Comparison of ENCODE assay signal across 8 mouse cellular contexts in genomic region chr5:120088561-120088960, GRCm38 (mm10). TPM values are rescaled to one million over a fixed set of nuclear protein-coding genes. Genes with fewer than 3 reads are reported as not detected.
A peak's percentile ranks its signal among the peaks of the same experiment; 100 is the strongest.
DNase-seq lines count a peak whose midpoint lies in the region; ATAC-seq and TF ChIP-seq lines count a peak whose summit lies in the region.

No protein-coding gene starts in this region.

- peak; percentile 86 for DNase-seq in CH12.LX (ENCODE audit: extremely low read depth)
- peak; percentile 48 for DNase-seq in large intestine, adult 2 months (ENCODE audit: low read depth, low spot score)
- DNase-seq in lung, embryonic 14.5 days, result peak; percentile 99
- peak; percentile 90 for DNase-seq in ovary, postnatal 14 days (ENCODE audit: low spot score)
- DNase-seq in thymus, postnatal 25 days, result peak; percentile 87

- H3K9me3 ChIP-seq in CH12.LX (replicated peaks; ENCODE audit: low read length), result no peaks in the 10 kb centered on the region
- no peaks in the 10 kb centered on the region for H3K9me3 ChIP-seq in heart, embryonic 11.5 days (replicated peaks; ENCODE audit: control insufficient read depth, low read length)
- no peaks in the 10 kb centered on the region for H3K9me3 ChIP-seq in lung, embryonic 14.5 days (ENCODE audit: low read depth, low read length)

- TF ChIP-seq CTCF in CH12.LX (conservative IDR thresholded peaks at IDR 0.05 in 1 of 2, IDR thresholded peaks at IDR 0.05 in 1 of 2; ENCODE audit: low read depth in 2 of 2, low read length in 2 of 2), result peak; percentile 41 to 88; a peak in 3 of 4 replicates
- peak; percentile 83 for TF ChIP-seq CTCF in bone marrow, adult 2 months (IDR thresholded peaks at IDR 0.05; ENCODE audit: control insufficient read depth, insufficient read depth, low read length)
- peak; percentile 75 for TF ChIP-seq CTCF in embryonic fibroblast, embryonic 13.5 days (IDR thresholded peaks at IDR 0.05; ENCODE audit: borderline replicate concordance, insufficient read depth, low read length)
- peak; percentile 99 for TF ChIP-seq CTCF in lung, embryonic 14.5 days (IDR thresholded peaks at IDR 0.05; ENCODE audit: low read depth)

- in situ Hi-C loops in CH12.LX (cut with MboI; ENCODE audit: low pct_ligation_motif_present, low pct_unique_long_range_greater_than_20kb, low sequenced_read_pairs), result loop anchor here (25.0 kb wide), 2 partner anchors 301 to 1201 kb away; no protein-coding TSS in a partner anchor

- ATAC-seq in heart, embryonic 11.5 days (replicated peaks; ENCODE audit: insufficient number of reproducible peaks, low FRiP score, low TSS enrichment), result 0 out of 2 replicates have a peak, but pooled peaks have one; percentile 28
- peak; percentile 67 for ATAC-seq in lung, embryonic 14.5 days (ENCODE audit: insufficient read depth)

- H3K4me2 ChIP-seq in CH12.LX (ENCODE audit: insufficient read depth, low read depth, poor library complexity, severe bottlenecking), result no peak overlapping the region; the same call in 1 of the 2 replicates
- peak overlapping the region; percentile 29; the same call in 1 of the 2 replicates for H3K4me2 ChIP-seq in heart, embryonic 11.5 days
- H3K4me2 ChIP-seq in lung, embryonic 14.5 days, result peak overlapping the region; percentile 46

- no peak overlapping the region for H3K27ac ChIP-seq in CH12.LX (ENCODE audit: insufficient read depth, low read depth)
- H3K27ac ChIP-seq in bone marrow, adult 2 months (ENCODE audit: control insufficient read depth, insufficient read depth, low read depth, low read length, poor library complexity), result no peak overlapping the region; the same call in 1 of the 2 replicates
- no peak overlapping the region for H3K27ac ChIP-seq in embryonic fibroblast, embryonic 13.5 days (ENCODE audit: insufficient read depth, low read length)
- no peak overlapping the region for H3K27ac ChIP-seq in heart, embryonic 11.5 days (ENCODE audit: low read depth, low read length)
- H3K27ac ChIP-seq in lung, embryonic 14.5 days (ENCODE audit: low read depth), result no peak overlapping the region

- no peaks in the 10 kb centered on the region for H3K79me2 ChIP-seq in CH12.LX (replicated peaks; ENCODE audit: control insufficient read depth, extremely low read depth, insufficient read depth, poor library complexity, severe bottlenecking)

- no peak for TF ChIP-seq POLR2A in CH12.LX (IDR thresholded peaks at IDR 0.05; ENCODE audit: low read depth, low read length)
- TF ChIP-seq POLR2A in bone marrow, adult 2 months (IDR thresholded peaks at IDR 0.05; ENCODE audit: borderline replicate concordance, control insufficient read depth, low read depth, low read length), result no peak
- no peak for TF ChIP-seq POLR2A in embryonic fibroblast, embryonic 13.5 days (IDR thresholded peaks at IDR 0.05; ENCODE audit: low read depth, low read length)

- H3K27me3 ChIP-seq in CH12.LX (replicated peaks), result peaks cover 68% of the 10 kb centered on the region
- peaks cover 10% of the 10 kb centered on the region for H3K27me3 ChIP-seq in heart, embryonic 11.5 days (ENCODE audit: control insufficient read depth, insufficient read depth, low read length)
- no peaks in the 10 kb centered on the region for H3K27me3 ChIP-seq in lung, embryonic 14.5 days (ENCODE audit: insufficient read depth, low read length)

- H3K4me3 ChIP-seq in CH12.LX (replicated peaks in 1 of 3; ENCODE audit: low read depth in 2 of 3, low read length in 2 of 3, poor library complexity in 1 of 3), result no peak overlapping the region
- no peak overlapping the region for H3K4me3 ChIP-seq in bone marrow, adult 2 months (replicated peaks; ENCODE audit: control insufficient read depth, low read depth, low read length)
- no peak overlapping the region for H3K4me3 ChIP-seq in embryonic fibroblast, embryonic 13.5 days (ENCODE audit: insufficient read depth, low read length)
- H3K4me3 ChIP-seq in heart, embryonic 11.5 days (ENCODE audit: low read depth, low read length), result no peak overlapping the region
- H3K4me3 ChIP-seq in lung, embryonic 14.5 days (ENCODE audit: low read depth, low read length), result no peak overlapping the region

- 3% methylated on average over 16 of the region's 16 CpGs for WGBS in bone marrow, adult 2 months
- under 1% methylated on average over 16 of the region's 16 CpGs for WGBS in heart, embryonic 11.5 days (ENCODE audit: insufficient replicate concordance)
- 2% methylated on average over 16 of the region's 16 CpGs for WGBS in large intestine, adult 2 months
- WGBS in lung, embryonic 14.5 days, result under 1% methylated on average over 16 of the region's 16 CpGs

- peak; percentile 87 for TF ChIP-seq RAD21 in CH12.LX (IDR thresholded peaks at IDR 0.05; ENCODE audit: low read depth, low read length)

- H3K9ac ChIP-seq in CH12.LX (ENCODE audit: insufficient read depth, low read depth), result no peak overlapping the region; the same call in 1 of the 2 replicates
- no peak overlapping the region for H3K9ac ChIP-seq in heart, embryonic 11.5 days (ENCODE audit: low read depth, low read length)
- no peak overlapping the region for H3K9ac ChIP-seq in lung, embryonic 14.5 days

- H3K36me3 ChIP-seq in CH12.LX (replicated peaks in 1 of 2; ENCODE audit: control insufficient read depth in 1 of 2, insufficient read depth in 1 of 2, low read length in 1 of 2), result no peaks in the 10 kb centered on the region
- H3K36me3 ChIP-seq in heart, embryonic 11.5 days (ENCODE audit: control insufficient read depth, insufficient read depth, low read length), result no peaks in the 10 kb centered on the region
- no peaks in the 10 kb centered on the region for H3K36me3 ChIP-seq in lung, embryonic 14.5 days (ENCODE audit: insufficient read depth)

- TF ChIP-seq EP300 in CH12.LX (IDR thresholded peaks at IDR 0.05; ENCODE audit: low read length), result no peak

- dilution Hi-C loops in CH12.LX (cut with MboI; ENCODE audit: extremely low pct_ligation_motif_present, extremely low pct_unique_long_range_greater_than_20kb, low sequenced_read_pairs), result no loop called here

- H3K4me1 ChIP-seq in CH12.LX (ENCODE audit: control insufficient read depth in 1 of 2, insufficient read depth in 2 of 2), result peaks cover 0 to 8% of the 10 kb centered on the region in 2 experiments; a peak in 1 of 4 replicates
- H3K4me1 ChIP-seq in bone marrow, adult 2 months (ENCODE audit: control insufficient read depth, insufficient read depth, low read length), result peaks cover 5% of the 10 kb centered on the region
- no peaks in the 10 kb centered on the region for H3K4me1 ChIP-seq in embryonic fibroblast, embryonic 13.5 days (ENCODE audit: control insufficient read depth, insufficient read depth, low read length)
- peaks cover 9% of the 10 kb centered on the region for H3K4me1 ChIP-seq in heart, embryonic 11.5 days (ENCODE audit: control insufficient read depth, insufficient read depth, low read length)
- no peaks in the 10 kb centered on the region for H3K4me1 ChIP-seq in lung, embryonic 14.5 days (ENCODE audit: insufficient read depth)

TF ChIP-seq in CH12.LX, 34 proteins besides CTCF, POLR2A, EP300 and RAD21:
- no peak for TF ChIP-seq PAX5 (IDR thresholded peaks at IDR 0.05; ENCODE audit: low read length)
- TF ChIP-seq ELF1 (IDR thresholded peaks at IDR 0.05; ENCODE audit: low read depth, low read length), result peak; percentile 75
- no peak for TF ChIP-seq BHLHE40 (IDR thresholded peaks at IDR 0.05; ENCODE audit: low read depth, low read length)
- 0 out of 2 replicates have a peak, but pooled peaks have one; percentile 31 for TF ChIP-seq IRF4 (IDR thresholded peaks at IDR 0.05; ENCODE audit: low read depth, low read length)
- TF ChIP-seq SMC3 (IDR thresholded peaks at IDR 0.05; ENCODE audit: low read depth, low read length), result peak; percentile 76
- no peak for TF ChIP-seq RCOR1 (conservative IDR thresholded peaks at IDR 0.05; ENCODE audit: low read depth, low read length)
- TF ChIP-seq MAZ (IDR thresholded peaks at IDR 0.05; ENCODE audit: low read depth, low read length), result peak; percentile 66; the same call in 1 of the 2 replicates
- TF ChIP-seq TBP (conservative IDR thresholded peaks at IDR 0.05; ENCODE audit: low read depth, low read length), result no peak
- no peak for TF ChIP-seq UBTF (IDR thresholded peaks at IDR 0.05; ENCODE audit: low read depth, low read length)
- no peak for TF ChIP-seq SIN3A (IDR thresholded peaks at IDR 0.05; ENCODE audit: low read length)
- no peak for TF ChIP-seq TCF12 (IDR thresholded peaks at IDR 0.05; ENCODE audit: low read depth, low read length)

RNA-seq across cellular contexts. Expression of gene Rbm19, which starts 27.7 kb away (rescaled TPM):
- total RNA-seq in CH12.LX (2012; rRNA removed) (56.5 and 76.1 TPM in 2 replicates), CH12.LX (2014; rRNA removed) (30.6 and 36.2 TPM in 2 replicates)
- polyA plus RNA-seq in CH12.LX (2012; ENCODE audit: insufficient read length, low read depth), result 81.4 and 94.6 TPM in 2 replicates
- 6.8 and 21.3 TPM in 2 replicates for polyA plus RNA-seq in bone marrow, adult 2 months (2011; ENCODE audit: insufficient read depth, insufficient read length, low replicate concordance, missing spikeins)
- polyA plus RNA-seq in embryonic fibroblast, embryonic 13.5 days (2011; ENCODE audit: insufficient read length, low read depth, missing spikeins), result 16.2 and 16.8 TPM in 2 replicates
- polyA plus RNA-seq in heart, embryonic 11.5 days (2014; fragmentation: Nextera tagmentation; extraction: Ambion mirVana), result 13.5 and 15.8 TPM in 2 replicates
- polyA plus RNA-seq in large intestine, adult 2 months (2012; rRNA removed), result 10.0 and 12.5 TPM in 2 replicates
- 23.0 and 26.9 TPM in 2 replicates for polyA plus RNA-seq in lung, embryonic 14.5 days (2014; fragmentation: Nextera tagmentation; extraction: Ambion mirVana)

Comparison
In these comparisons a context has a peak if more than half of its experiments do, and no peak if none do; other contexts are left out.
1. DNase-seq: peak in every context shown above with its lines; median percentile 99 in lung, embryonic 14.5 days; 90 in ovary, postnatal 14 days; 87 in thymus, postnatal 25 days; 86 in CH12.LX; 48 in large intestine, adult 2 months.